Mouse (Mus musculus) regulatory T cell (primary cell): Measurements from ENCODE around the gene Lmbr1l.

Experiments
- in situ Hi-C: fragments of 300-600 bp; cut with MboI, MseI; formaldehyde crosslinking; loops from one replicate; pipeline ENCODE4 v1.15.1; 2025; ENCODE audit warnings: high pct_unique_total_duplicates

Gene Lmbr1l

GRCm38 (mm10) chr15:98895635-98896589 is 22.1 kb downstream of the Lmbr1l start:
- in situ Hi-C loops: loop anchor here (10.0 kb wide), 1 partner anchor 209 kb away; no protein-coding TSS in a partner anchor

GRCm38 (mm10) chr15:98894746-98895634 is 23.0 kb downstream of the Lmbr1l start:
- in situ Hi-C loops: loop anchor here (10.0 kb wide), 1 partner anchor 210 kb away; no protein-coding TSS in a partner anchor

DNA sequence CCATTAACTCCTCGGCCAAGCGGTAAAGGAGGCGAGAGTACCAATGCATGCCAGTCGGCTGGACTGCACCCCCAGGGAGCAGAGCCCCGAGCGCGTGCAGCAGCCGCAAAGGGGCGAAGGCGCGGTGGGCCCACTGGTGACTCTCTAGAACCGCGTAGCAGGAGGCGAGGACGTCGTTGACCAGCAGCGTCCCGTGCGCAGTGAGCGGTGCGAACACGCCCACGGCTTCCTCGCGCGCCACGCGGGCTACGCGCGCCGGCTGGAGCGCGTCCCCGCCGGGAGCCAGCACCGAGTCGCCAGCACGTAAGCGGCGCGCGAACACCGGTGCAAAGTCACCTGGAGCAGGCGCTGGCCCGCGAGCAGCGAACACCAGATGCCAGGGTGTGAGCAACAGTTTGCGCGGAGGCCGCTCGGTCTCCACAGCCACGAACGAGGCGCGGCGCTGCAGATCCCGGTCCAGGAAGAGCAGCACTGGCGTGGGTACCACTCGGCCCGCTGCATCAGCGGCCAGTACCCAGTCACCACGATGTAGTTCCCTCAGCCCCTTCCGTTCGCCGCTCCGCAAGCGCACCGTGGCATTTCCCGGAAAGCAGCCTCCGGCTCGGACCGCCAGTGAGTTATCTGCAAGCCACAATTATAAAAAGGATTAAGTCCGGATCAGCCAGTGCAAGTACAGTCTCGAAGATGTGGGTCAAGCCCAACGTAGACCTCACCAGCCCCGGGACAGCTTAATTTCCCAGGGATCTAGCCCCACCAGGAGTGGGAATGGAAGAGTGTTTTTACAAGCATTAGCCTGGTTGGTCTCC is 23.9 kb downstream of the Lmbr1l start, which contains the start of gene Rhebl1:
Rhebl1 (minus strand) TSS at position 601 of the 806 bp plus-strand sequence.
- in situ Hi-C loops: loop anchor here (10.0 kb wide), 1 partner anchor 211 kb away; no protein-coding TSS in a partner anchor

- in situ Hi-C loops: loop anchor here (10.0 kb wide), 1 partner anchor 212 kb away; no protein-coding TSS in a partner anchor
Observed at GRCm38 (mm10) chr15:98893036-98893435, 25.0 kb downstream of the Lmbr1l start.

DNA sequence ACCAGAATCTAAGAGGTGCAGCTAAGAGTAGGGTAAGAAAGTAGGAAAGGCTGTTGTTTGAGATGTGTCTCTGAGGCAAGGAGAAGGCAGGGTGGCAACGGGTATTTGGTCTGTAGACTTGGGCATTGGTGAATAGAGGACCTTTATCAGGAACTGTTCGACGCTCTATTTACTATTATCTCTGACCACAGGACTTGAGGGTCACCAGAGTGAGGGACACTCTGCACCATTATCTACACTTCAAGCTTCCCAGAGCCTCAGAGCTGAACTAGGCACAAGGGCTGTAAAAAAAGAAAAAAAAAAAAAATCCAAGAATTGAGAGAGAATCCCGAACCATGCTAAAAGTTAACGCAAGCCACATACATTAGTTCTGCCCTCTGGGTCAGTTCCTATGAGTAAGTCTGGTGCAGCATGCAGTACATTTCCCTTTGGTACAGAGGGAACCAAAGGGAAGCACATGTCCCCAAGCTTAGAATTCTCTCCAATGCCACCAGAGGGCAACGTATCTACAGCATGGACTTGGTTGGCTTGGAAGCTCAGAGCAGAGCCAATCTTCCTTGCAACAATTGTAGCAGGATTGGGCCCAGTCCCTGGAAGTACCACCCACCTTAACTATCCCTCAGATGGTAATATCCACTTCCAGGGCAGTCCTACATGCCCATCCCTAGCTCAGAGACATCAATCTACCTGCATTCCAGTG is 26.0 kb downstream of the Lmbr1l start:
- in situ Hi-C loops: loop anchor here (10.0 kb wide), 1 partner anchor 213 kb away; no protein-coding TSS in a partner anchor

- in situ Hi-C loops: loop anchor here (10.0 kb wide), 1 partner anchor 214 kb away; no protein-coding TSS in a partner anchor
Observed at GRCm38 (mm10) chr15:98891198-98891742, 26.8 kb downstream of the Lmbr1l start.

- in situ Hi-C loops: no loop called here
Observed at GRCm38 (mm10) chr15:98887526-98887925, 30.5 kb downstream of the Lmbr1l start.

DNA sequence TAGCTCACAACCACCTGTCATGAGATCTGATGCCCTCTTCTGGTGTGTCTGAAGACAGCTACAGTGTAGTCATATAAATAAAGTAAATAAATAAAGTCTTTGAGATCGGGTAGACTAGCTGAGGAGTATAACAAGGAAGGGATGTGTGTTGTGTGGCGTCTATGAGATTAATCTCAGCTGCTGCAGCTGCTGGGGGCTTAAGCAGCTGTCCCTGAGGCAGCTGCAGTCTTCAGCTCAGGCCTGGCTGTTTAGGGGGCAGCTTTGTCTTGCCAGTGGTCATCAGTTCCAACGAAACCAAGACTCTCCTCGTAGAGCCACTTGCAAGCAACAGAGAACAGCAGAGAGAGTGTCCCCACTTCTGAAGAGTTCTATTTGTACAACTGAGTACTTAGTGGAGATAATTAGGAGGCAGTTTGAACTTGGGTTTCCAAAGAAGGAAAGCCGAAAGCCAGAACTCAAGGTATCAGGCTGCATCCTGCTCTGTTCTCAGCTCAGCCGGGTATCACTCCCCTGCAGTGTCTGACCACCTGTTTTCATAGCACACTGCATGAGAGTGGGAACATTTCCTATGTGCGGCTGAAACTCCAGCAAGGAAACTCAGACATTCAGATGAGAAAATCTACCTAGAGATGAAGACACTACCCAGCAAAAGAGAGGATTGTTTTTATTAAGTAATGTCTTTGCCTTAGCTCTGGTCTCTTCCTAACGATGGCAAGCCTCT is 31.2 kb downstream of the Lmbr1l start:
- in situ Hi-C loops: no loop called here

GRCm38 (mm10) chr15:98884106-98884505 is 33.9 kb downstream of the Lmbr1l start:
- in situ Hi-C loops: loop anchor here (5.0 kb wide), 1 partner anchor 33 kb away; the partner anchor contains the start of gene Lmbr1l

DNA sequence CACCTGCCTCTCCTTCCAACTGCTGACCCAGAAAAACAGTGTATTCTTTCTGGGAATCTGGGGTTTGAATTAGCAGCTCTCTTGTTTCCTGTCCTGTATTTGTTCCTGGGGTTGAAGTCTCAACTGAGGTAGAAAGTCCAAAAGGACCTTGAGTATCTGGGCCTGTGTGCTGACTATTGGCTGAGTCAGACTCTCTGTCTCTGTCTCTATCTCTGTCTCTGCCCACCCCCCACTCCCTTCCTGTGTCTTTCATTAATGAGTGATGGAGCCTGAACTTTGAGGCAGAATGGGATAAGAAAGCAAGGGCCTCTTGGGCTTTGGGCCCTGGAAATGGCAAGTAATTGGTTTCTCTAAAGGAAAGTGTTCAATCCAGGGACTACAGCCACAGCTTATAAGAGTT is 34.4 kb downstream of the Lmbr1l start:
- in situ Hi-C loops: loop anchor here (5.0 kb wide), 1 partner anchor 34 kb away; the partner anchor contains the start of gene Lmbr1l

GRCm38 (mm10) chr15:98881656-98882008 is 36.4 kb downstream of the Lmbr1l start:
- in situ Hi-C loops: loop anchor here (5.0 kb wide), 1 partner anchor 36 kb away; the partner anchor contains the start of gene Lmbr1l

DNA sequence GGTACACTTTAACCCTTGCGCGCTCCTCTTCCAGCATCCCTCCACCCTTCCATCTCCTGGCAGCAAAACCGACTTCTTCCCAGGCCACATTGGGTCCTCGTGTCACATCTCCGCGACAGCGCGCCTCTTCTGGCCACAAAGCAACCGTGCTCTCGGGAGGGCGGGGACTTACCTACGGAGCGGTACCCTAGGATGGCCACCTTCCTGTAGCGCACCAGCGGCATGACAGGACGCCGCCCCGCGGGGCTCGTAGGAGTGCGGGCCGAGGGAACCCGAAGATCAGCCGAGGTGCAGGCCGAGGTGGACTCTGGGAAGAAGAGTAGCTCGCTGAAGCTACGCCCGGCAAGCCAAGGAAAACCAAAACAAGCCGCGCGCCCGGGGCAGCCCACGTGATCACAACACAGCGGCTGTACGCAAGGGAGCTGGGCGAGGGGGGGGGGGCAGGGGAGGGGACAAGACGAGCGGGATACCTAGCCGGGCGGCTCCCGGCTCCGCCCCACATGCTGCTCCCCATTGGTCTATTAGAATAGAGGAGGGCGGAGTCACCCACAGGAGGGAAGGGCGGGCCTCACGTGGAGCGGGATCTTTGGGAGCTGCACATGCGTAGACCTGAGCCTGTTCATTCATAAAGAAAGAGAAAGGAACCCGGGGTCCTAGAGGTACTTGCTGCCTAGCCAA is 36.9 kb downstream of the Lmbr1l start:
- in situ Hi-C loops: loop anchor here (5.0 kb wide), 1 partner anchor 36 kb away; the partner anchor contains the start of gene Lmbr1l

DNA sequence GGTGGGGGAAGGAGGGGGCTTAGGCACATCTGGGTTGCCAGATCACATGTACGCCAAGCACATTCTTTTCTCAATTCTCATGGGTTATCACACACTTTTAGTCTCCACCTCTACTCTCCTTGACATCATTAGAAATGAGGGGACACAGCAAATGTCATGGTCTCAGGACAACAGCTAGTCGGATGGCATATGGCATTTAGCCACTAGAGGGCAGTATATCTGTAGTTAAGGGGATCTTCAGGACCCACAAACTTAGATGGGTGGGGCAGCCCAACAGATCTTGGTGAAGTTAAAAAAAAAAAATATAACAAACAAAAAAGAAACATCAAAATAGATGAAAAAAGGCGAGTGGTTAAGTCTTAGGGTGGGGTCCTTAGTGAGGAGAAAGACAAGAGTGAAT is 40.7 kb downstream of the Lmbr1l start:
- in situ Hi-C loops: no loop called here

GRCm38 (mm10) chr15:98871916-98872888 is 45.8 kb downstream of the Lmbr1l start:
- in situ Hi-C loops: loop anchor here (25.0 kb wide), 1 partner anchor 890 kb away; the partner anchor contains the start of gene Cers5

- in situ Hi-C loops: loop anchor here (25.0 kb wide), 1 partner anchor 891 kb away; the partner anchor contains the start of gene Cers5
Observed at GRCm38 (mm10) chr15:98871070-98871915, 46.7 kb downstream of the Lmbr1l start, which contains the start of gene Kmt2d. TSS of gene Kmt2d (minus strand) at chr15:98871204.
